Mouse (Mus musculus) bone marrow, adult 2 months (tissue): ENCODE measurements around the gene Lasp1.

Experiments used
- CTCF ChIP-seq: fragments of 200-500 bp; IDR thresholded peaks from 2 replicates; pipeline ENCODE4 v1.5.1; 2011; ENCODE audit warnings: low read length, control low read depth; ENCODE audit not compliant: control insufficient read depth, insufficient read depth
- POLR2A ChIP-seq: fragments of 200-500 bp; IDR thresholded peaks from 2 replicates; pipeline ENCODE4 v1.6.1; 2011; ENCODE audit warnings: low read depth, mild to moderate bottlenecking, control low read depth, low read length, borderline replicate concordance; ENCODE audit not compliant: control insufficient read depth

DNA sequence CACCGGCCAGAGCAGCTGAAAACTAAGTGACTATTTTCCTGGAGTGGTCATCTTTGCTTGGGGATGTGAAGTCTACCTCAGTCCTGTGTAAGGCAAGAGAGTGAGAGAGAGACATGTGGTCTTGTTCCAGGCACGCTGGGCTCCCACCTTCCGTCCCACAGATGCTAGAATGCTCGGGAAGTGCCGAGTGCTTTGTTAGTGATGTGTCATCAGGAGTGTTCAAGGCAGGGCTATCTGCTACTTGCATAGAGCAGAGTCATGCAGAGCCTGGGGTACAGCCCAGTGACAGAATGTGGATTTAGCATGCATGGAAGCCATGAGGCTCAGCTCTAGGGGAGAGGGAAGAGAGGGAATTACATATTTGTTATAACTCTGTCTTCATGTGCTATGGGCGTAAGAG, 28.9 kb downstream of the Lasp1 start:
- TF ChIP-seq CTCF (no peak), POLR2A (no peak)
